Mouse (Mus musculus) myocyte (in vitro differentiated cells): ENCODE data around the gene Tle3.

Experiments used
- E2F4 ChIP-seq: IDR thresholded peaks from one replicate; pipeline ENCODE4 v1.6.1; 2011; ENCODE audit warnings: mild to moderate bottlenecking, control low read depth, moderate library complexity; ENCODE audit not compliant: insufficient read depth
- POLR2A ChIP-seq: IDR thresholded peaks from one replicate; pipeline ENCODE4 v1.6.1; 2011; ENCODE audit warnings: low read depth, mild to moderate bottlenecking, control low read depth, moderate library complexity; ENCODE audit not compliant: insufficient read length
- REST ChIP-seq: IDR thresholded peaks from one replicate; pipeline ENCODE4 v1.6.1; 2011; ENCODE audit warnings: mild to moderate bottlenecking, control low read depth, moderate library complexity; ENCODE audit not compliant: insufficient read depth, insufficient read length
- TCF12 ChIP-seq: IDR thresholded peaks from one replicate; pipeline ENCODE4 v1.6.1; 2011; ENCODE audit warnings: mild to moderate bottlenecking, control low read depth; ENCODE audit not compliant: poor library complexity, insufficient read depth, severe bottlenecking
- TCF3 ChIP-seq: IDR thresholded peaks from one replicate; pipeline ENCODE4 v1.6.1; 2011; ENCODE audit warnings: low read depth, control low read depth; ENCODE audit not compliant: insufficient read length
- USF1 ChIP-seq: IDR thresholded peaks from one replicate; pipeline ENCODE4 v1.6.1; 2011; ENCODE audit warnings: low read depth, mild to moderate bottlenecking, control low read depth, moderate library complexity

DNA sequence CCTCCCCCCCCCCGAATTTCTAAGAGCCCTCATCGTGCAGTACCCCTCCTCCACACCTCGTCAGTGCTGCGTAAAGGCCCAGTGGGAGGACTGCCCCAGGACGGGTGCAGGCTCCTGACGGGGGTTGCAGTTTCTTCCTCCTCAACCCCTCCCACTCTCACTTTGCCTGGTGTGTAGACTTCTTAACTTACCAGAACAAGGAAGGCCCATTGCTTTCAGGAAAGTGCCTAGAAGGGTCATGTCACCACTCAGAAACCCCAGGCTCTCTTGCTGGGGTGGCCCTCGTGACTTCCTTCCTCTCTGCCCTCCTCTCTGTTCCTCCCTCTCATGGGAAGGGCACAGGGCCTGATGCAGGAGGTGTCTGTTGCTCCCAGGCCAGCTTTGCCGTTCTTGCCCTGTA lies 13.6 kb downstream of the Tle3 start:
- TF ChIP-seq USF1 (no peak), POLR2A (no peak), TCF12 (no peak), E2F4 (no peak), TCF3 (no peak), REST (no peak)
